Mouse (Mus musculus) forebrain, embryonic 11.5 days (tissue): Measurements from ENCODE around the gene Snapin. TPM values are rescaled to one million over a fixed set of nuclear protein-coding genes. Genes with fewer than 3 reads are reported as not detected.
A peak's percentile ranks its signal among the peaks of the same experiment; 100 is the strongest.

Experiments
- ATAC-seq: fragments of 200-750 bp; cut with Nextera tagmentation; replicated peaks from 2 replicates; pipeline ENCODE4 v1.8.0; 2017; ENCODE audit warnings: moderate TSS enrichment; ENCODE audit not compliant: low FRiP score
- DNase-seq: peaks from one replicate; pipeline ENCODE4 v3.0.0-alpha.2; 2017; ENCODE audit warnings: low spot score
- H3K27ac ChIP-seq: fragments of 300-500 bp; sonication (generic); 2 replicates; pipeline ENCODE4 v1.5.1; 2014; ENCODE audit warnings: low read depth, low read length
- H3K27me3 ChIP-seq: fragments of 300-500 bp; sonication (generic); 2 replicates; pipeline ENCODE4 v1.6.1; 2014; ENCODE audit warnings: mild to moderate bottlenecking, low read length, mixed read lengths; ENCODE audit not compliant: control insufficient read depth, insufficient read depth
- H3K36me3 ChIP-seq: fragments of 300-500 bp; sonication (generic); 2 replicates; pipeline ENCODE4 v1.6.1; 2014; ENCODE audit warnings: mild to moderate bottlenecking, low read length, moderate library complexity, mixed read lengths; ENCODE audit not compliant: control insufficient read depth, insufficient read depth
- H3K4me1 ChIP-seq: fragments of 300-500 bp; sonication (generic); replicated peaks from 2 replicates; pipeline ENCODE4 v1.6.1; 2014; ENCODE audit warnings: low read length, mixed read lengths; ENCODE audit not compliant: control insufficient read depth, insufficient read depth
- H3K4me2 ChIP-seq: fragments of 300-500 bp; sonication (generic); 2 replicates; pipeline ENCODE4 v1.6.1; 2014; ENCODE audit warnings: low read depth, mild to moderate bottlenecking, low read length, moderate library complexity, mixed read lengths; ENCODE audit not compliant: severe bottlenecking
- H3K4me3 ChIP-seq: fragments of 300-500 bp; sonication (generic); 2 replicates; pipeline ENCODE4 v1.5.1; 2014; ENCODE audit warnings: low read depth, low read length
- H3K9ac ChIP-seq: fragments of 300-500 bp; sonication (generic); 2 replicates; pipeline ENCODE4 v1.6.1; 2014; ENCODE audit warnings: low read length
- H3K9me3 ChIP-seq: fragments of 300-500 bp; sonication (generic); 2 replicates; pipeline ENCODE4 v1.6.1; 2016; ENCODE audit warnings: low read length, mixed read lengths; ENCODE audit not compliant: control insufficient read depth
- WGBS: fragments of 180-500 bp; shearing (Covaris S2); extraction: QIAGEN DNeasy Blood & Tissue Kit; methylation state at CpG from one replicate; pipeline ENCODE4 v1.1.7; 2014; 5-methylcytosine and 5-hydroxymethylcytosine counted together
- polyA plus RNA-seq: library from polyadenylated mRNA; unstranded; fragments of >200 nt; fragmentation: Nextera tagmentation; extraction: Ambion mirVana; gene quantifications from 2 replicates; pipeline ENCODE4 v1.2.1, GENCODE M21; 2014

Gene Snapin
- polyA plus RNA-seq, 1 experiment from 2014 or later = 68.3 TPM

- peaks cover 39% of the 10 kb centered on the region for H3K27me3 ChIP-seq
- H3K9me3 ChIP-seq = no peaks in the 10 kb centered on the region
- DNase-seq (no peak), ATAC-seq (peak; percentile 56)
- peaks cover 9% of the 10 kb centered on the region; the same call in 1 of the 2 replicates for H3K4me1 ChIP-seq
- H3K27ac ChIP-seq = no peak overlapping the region
- peak overlapping the region; percentile 41 for H3K4me3 ChIP-seq
- H3K36me3 ChIP-seq = no peaks in the 10 kb centered on the region
- peak overlapping the region; percentile 77 for H3K4me2 ChIP-seq
- whole genome bisulfite sequencing = under 1% methylated on average over 15 of the region's 15 CpGs
- H3K9ac ChIP-seq = no peak overlapping the region
Observed at GRCm38 (mm10) chr3:90466311-90466766, 24.5 kb downstream of the Snapin start.

GRCm38 (mm10) chr3:90465686-90466310 is 25.0 kb downstream of the Snapin start, which contains the start of gene Npr1:
Npr1 (minus strand) TSS chr3:90465866.
- ATAC-seq = peak; percentile 54
- no peaks in the 10 kb centered on the region for H3K36me3 ChIP-seq
- H3K9me3 ChIP-seq = no peaks in the 10 kb centered on the region
- H3K9ac ChIP-seq = peak within 1 kb of the TSS; percentile 29
- H3K27ac ChIP-seq = no peak within 1 kb of the TSS
- peaks cover 39% of the 10 kb centered on the region for H3K27me3 ChIP-seq
- peak within 1 kb of the TSS; percentile 77 for H3K4me2 ChIP-seq
- WGBS = 2% methylated on average over 21 of the region's 49 CpGs
- H3K4me1 ChIP-seq = peaks cover 9% of the 10 kb centered on the region; the same call in 1 of the 2 replicates
- DNase-seq = peak; percentile 73
- peak within 1 kb of the TSS; percentile 41 for H3K4me3 ChIP-seq

GRCm38 (mm10) chr3:90465081-90465685 is 25.6 kb downstream of the Snapin start:
- Histone ChIP-seq H3K9me3 (no peaks in the 10 kb centered on the region), H3K27me3 (peaks cover 39% of the 10 kb centered on the region), H3K9ac (peak overlapping the region; percentile 29), H3K4me2 (peak overlapping the region; percentile 77), H3K27ac (no peak overlapping the region), H3K4me1 (peaks cover 9% of the 10 kb centered on the region; the same call in 1 of the 2 replicates), H3K36me3 (no peaks in the 10 kb centered on the region), H3K4me3 (peak overlapping the region; percentile 41)
- peak; percentile 32 for ATAC-seq
- 2% methylated on average over 75 of the region's 75 CpGs for WGBS
- DNase-seq = peak; percentile 70

GRCm38 (mm10) chr3:90464552-90465080 is 26.2 kb downstream of the Snapin start:
- Histone ChIP-seq H3K27ac (no peak overlapping the region), H3K36me3 (no peaks in the 10 kb centered on the region), H3K9me3 (no peaks in the 10 kb centered on the region), H3K9ac (no peak overlapping the region; the same call in 1 of the 2 replicates), H3K27me3 (peaks cover 39% of the 10 kb centered on the region), H3K4me1 (peaks cover 9% of the 10 kb centered on the region; the same call in 1 of the 2 replicates), H3K4me2 (peak overlapping the region; percentile 77), H3K4me3 (peak overlapping the region; percentile 41)
- WGBS = 11% methylated on average over 37 of the region's 37 CpGs
- peak; percentile 12 for ATAC-seq
- DNase-seq = no peak

- ATAC-seq (no peak), DNase-seq (no peak)
- Histone ChIP-seq H3K27ac (no peak overlapping the region), H3K9me3 (no peaks in the 10 kb centered on the region), H3K27me3 (peaks cover 39% of the 10 kb centered on the region), H3K36me3 (no peaks in the 10 kb centered on the region), H3K9ac (no peak overlapping the region), H3K4me2 (no peak overlapping the region), H3K4me1 (peaks cover 9% of the 10 kb centered on the region; the same call in 1 of the 2 replicates), H3K4me3 (no peak overlapping the region)
- 31% methylated on average over 7 of the region's 7 CpGs for WGBS
Observed at GRCm38 (mm10) chr3:90462579-90462978, 28.3 kb downstream of the Snapin start.

GRCm38 (mm10) chr3:90461935-90462334 is 28.9 kb downstream of the Snapin start:
- WGBS = 89% methylated on average over 3 of the region's 3 CpGs
- H3K27ac ChIP-seq = no peak overlapping the region
- H3K36me3 ChIP-seq = no peaks in the 10 kb centered on the region
- no peaks in the 10 kb centered on the region for H3K9me3 ChIP-seq
- H3K4me1 ChIP-seq = peaks cover 9% of the 10 kb centered on the region; the same call in 1 of the 2 replicates
- H3K27me3 ChIP-seq = peaks cover 39% of the 10 kb centered on the region
- H3K4me3 ChIP-seq = no peak overlapping the region
- DNase-seq = no peak
- ATAC-seq = no peak
- no peak overlapping the region for H3K4me2 ChIP-seq
- no peak overlapping the region for H3K9ac ChIP-seq

- ATAC-seq = no peak
Observed at GRCm38 (mm10) chr3:90460315-90460714, 30.5 kb downstream of the Snapin start.

GRCm38 (mm10) chr3:90459727-90460126 is 31.1 kb downstream of the Snapin start:
- H3K27me3 ChIP-seq = peaks cover 25% of the 10 kb centered on the region
- no peak overlapping the region for H3K4me3 ChIP-seq
- no peak overlapping the region for H3K4me2 ChIP-seq
- no peak overlapping the region for H3K27ac ChIP-seq
- 81% methylated on average over 9 of the region's 9 CpGs for WGBS
- no peaks in the 10 kb centered on the region for H3K36me3 ChIP-seq
- H3K4me1 ChIP-seq = no peaks in the 10 kb centered on the region
- no peaks in the 10 kb centered on the region for H3K9me3 ChIP-seq
- DNase-seq = no peak
- no peak for ATAC-seq
- no peak overlapping the region for H3K9ac ChIP-seq

More at GRCm38 (mm10) chr3:90460315-90460714, 30.5 kb downstream of the Snapin start:
- no peak overlapping the region for H3K9ac ChIP-seq
- 77% methylated on average over 5 of the region's 5 CpGs for WGBS
- DNase-seq = no peak
- H3K27ac ChIP-seq = no peak overlapping the region
- no peaks in the 10 kb centered on the region for H3K9me3 ChIP-seq
- H3K4me1 ChIP-seq = peaks cover 4% of the 10 kb centered on the region; the same call in 1 of the 2 replicates
- no peaks in the 10 kb centered on the region for H3K36me3 ChIP-seq
- H3K27me3 ChIP-seq = peaks cover 31% of the 10 kb centered on the region
- H3K4me3 ChIP-seq = no peak overlapping the region
- no peak overlapping the region for H3K4me2 ChIP-seq
